15 mouse cellular contexts compared by ENCODE assay signal in the genomic region with DNA sequence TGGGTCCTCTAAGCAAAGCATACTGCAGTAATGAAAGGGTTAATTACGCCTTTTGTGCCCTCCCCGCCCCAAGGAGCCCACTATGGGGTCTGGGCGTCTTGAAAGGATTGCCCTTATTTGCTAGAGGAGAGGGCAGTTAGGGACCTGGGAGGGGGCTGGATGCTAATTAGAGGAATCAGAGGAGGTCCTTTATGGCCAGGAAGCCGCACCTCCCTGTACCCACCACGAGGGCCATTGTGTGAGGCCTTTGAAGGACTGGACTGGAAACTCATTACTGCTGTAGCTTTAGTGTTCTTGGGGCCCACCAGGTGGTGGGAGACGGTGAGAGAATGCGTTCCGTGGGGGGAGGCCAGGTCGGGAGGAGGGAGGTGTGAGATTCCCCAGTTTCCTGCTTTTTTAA. TPM values are rescaled to one million over a fixed set of nuclear protein-coding genes. Genes with fewer than 3 reads are reported as not detected.
A peak's percentile ranks its signal among the peaks of the same experiment; 100 is the strongest.
DNase-seq lines count a peak whose midpoint lies in the region; ATAC-seq lines count a peak whose summit lies in the region.
"Had no signal": no experiment of that assay in that cellular context is flagged by ENCODE, and none has a peak within 500 bp of the region (broad histone marks: within the 10 kb centered on the region; RNA-seq: fewer than 3 reads in every experiment).

No protein-coding gene starts in this region.

- H3K27me3 ChIP-seq in hindbrain, embryonic 13.5 days, result no peaks in the 10 kb centered on the region

- peak overlapping the region; percentile 36 for H3K9ac ChIP-seq in hindbrain, embryonic 13.5 days

- H3K4me2 ChIP-seq in hindbrain, embryonic 13.5 days, result peak overlapping the region; percentile 92

- peak overlapping the region; percentile 40; the same call in 1 of the 2 replicates for H3K27ac ChIP-seq in hindbrain, embryonic 13.5 days

- DNase-seq in heart, postnatal 4 days, result peak; percentile 2
- DNase-seq in heart, adult 8-10 months (ENCODE audit: low spot score), result no peak
- peak; percentile 63 for DNase-seq in embryo, embryonic 10.5 days (ENCODE audit: low spot score)
- peak; percentile 21 for DNase-seq in neural tube, embryonic 10.5 days (ENCODE audit: extremely low spot score, low spot score)
- no peak for DNase-seq in adrenal gland, postnatal 25 days
- no peak for DNase-seq in layer of hippocampus, adult 9-11 months
- no peak for DNase-seq in gastrocnemius, postnatal 36 days
- DNase-seq: gastrocnemius, postnatal 10 days; kidney, adult 8-10 months; layer of hippocampus, postnatal 36 days; spleen, adult 18-20 months had no signal

- WGBS in hindbrain, embryonic 13.5 days, result 5% methylated on average over 9 of the region's 9 CpGs

- intact Hi-C loops in gastrocnemius, postnatal 36 days (cut with DNase I), result no loop called here

- H3K9me3 ChIP-seq in hindbrain, embryonic 13.5 days, result no peaks in the 10 kb centered on the region

- no peaks in the 10 kb centered on the region for H3K36me3 ChIP-seq in hindbrain, embryonic 13.5 days

- H3K4me3 ChIP-seq in hindbrain, embryonic 13.5 days, result no peak overlapping the region

- H3K4me1 ChIP-seq in hindbrain, embryonic 13.5 days (replicated peaks), result peaks cover 100% of the 10 kb centered on the region

- no peak for ATAC-seq in hindbrain, embryonic 13.5 days (ENCODE audit: low FRiP score)

RNA-seq across cellular contexts. Expression of a gene that starts 6.4 kb away (rescaled TPM):
- total RNA-seq in heart, postnatal 4 days (2021), result not detected
- total RNA-seq in heart, adult 8-10 months (2022), result under 1 TPM in 1 of 4 experiments, not detected in 3; 0.09 TPM
- 4.2 and 4.8 TPM in 2 replicates for polyA plus RNA-seq in hindbrain, embryonic 13.5 days (2015; fragmentation: Nextera tagmentation; extraction: Ambion mirVana)
- not detected in 2 replicates for total RNA-seq in adrenal gland, postnatal 25 days (2021)
- total RNA-seq in gastrocnemius, postnatal 36 days (2021), result not detected
- total RNA-seq: liver, adult 2 months had no signal
- polyA plus RNA-seq: heart, postnatal 0 days; liver, adult 2 months had no signal

RNA-seq across cellular contexts. Expression of a gene that starts 6.4 kb away (rescaled TPM):
- not detected for total RNA-seq in heart, postnatal 4 days (2021)
- total RNA-seq in heart, adult 8-10 months (2022), result not detected
- 24.8 and 25.7 TPM in 2 replicates for polyA plus RNA-seq in hindbrain, embryonic 13.5 days (2015; fragmentation: Nextera tagmentation; extraction: Ambion mirVana)
- not detected in 2 replicates for total RNA-seq in adrenal gland, postnatal 25 days (2021)
- total RNA-seq in gastrocnemius, postnatal 36 days (2021), result not detected
- total RNA-seq: gastrocnemius, postnatal 10 days; liver, adult 2 months had no signal
- polyA plus RNA-seq: heart, postnatal 0 days; liver, adult 2 months had no signal

RNA-seq across cellular contexts. Expression of a gene that starts 31.9 kb away (rescaled TPM):
- not detected for total RNA-seq in heart, postnatal 4 days (2021)
- not detected for total RNA-seq in heart, adult 8-10 months (2022)
- polyA plus RNA-seq in hindbrain, embryonic 13.5 days (2015; fragmentation: Nextera tagmentation; extraction: Ambion mirVana), result 0.63 and 0.95 TPM in 2 replicates
- not detected in 2 replicates for total RNA-seq in adrenal gland, postnatal 25 days (2021)
- not detected for total RNA-seq in gastrocnemius, postnatal 36 days (2021)
- total RNA-seq: adrenal gland, postnatal 4 days; gastrocnemius, postnatal 10 days; layer of hippocampus, postnatal 36 days; liver, adult 2 months had no signal
- polyA plus RNA-seq: heart, postnatal 0 days; liver, adult 2 months had no signal

RNA-seq across cellular contexts. Expression of a gene that starts 58.2 kb away (rescaled TPM):
- total RNA-seq in heart, postnatal 4 days (2021), result 1 to 10 TPM; 7.2 to 8.5 TPM
- 10 to 100 TPM; 16.9 to 21.5 (median 18.3) TPM for total RNA-seq in heart, adult 8-10 months (2022)
- polyA plus RNA-seq in hindbrain, embryonic 13.5 days (2015; fragmentation: Nextera tagmentation; extraction: Ambion mirVana), result 0.31 and 0.32 TPM in 2 replicates
- total RNA-seq in adrenal gland, postnatal 25 days (2021), result 16.5 and 18.0 TPM in 2 replicates
- 1 to 10 TPM; 2.5 to 4.2 TPM for total RNA-seq in gastrocnemius, postnatal 36 days (2021)

Comparison
In these comparisons a context has a peak if more than half of its experiments do, and no peak if none do; other contexts are left out.
1. DNase-seq: peak in heart, postnatal 4 days (single experiment), embryo, embryonic 10.5 days (single experiment) and neural tube, embryonic 10.5 days (single experiment); none in heart, adult 8-10 months (single experiment), adrenal gland, postnatal 25 days (single experiment), layer of hippocampus, adult 9-11 months (single experiment) and gastrocnemius, postnatal 36 days (0 of 2).